Mouse (Mus musculus) MEL (cell line): ENCODE measurements around the gene Rwdd3. TPM values are rescaled to one million over a fixed set of nuclear protein-coding genes. Genes with fewer than 3 reads are reported as not detected.

Experiments
- DNase-seq: peaks from one replicate; pipeline ENCODE4 v3.0.0; 2011; ENCODE audit warnings: low read depth, low spot score
- H3K27ac ChIP-seq: 2 replicates; pipeline ENCODE4 v1.5.1; 2012; ENCODE audit warnings: low read depth, mild to moderate bottlenecking, control low read depth, low read length, moderate library complexity; ENCODE audit not compliant: control insufficient read depth
- H3K27me3 ChIP-seq, 2 experiments: fragments of 150-350 bp in 1 of 2; sonication (generic) in 1 of 2; 2 replicates each; pipeline ENCODE4 v1.6.1; 2012; ENCODE audit warnings: low read length in 2 of 2, mild to moderate bottlenecking in 2 of 2, improper control_type of control experiment in 1 of 2, moderate library complexity in 1 of 2; ENCODE audit not compliant: insufficient read depth in 2 of 2, control insufficient read depth in 1 of 2
- H3K36me3 ChIP-seq, 2 experiments: 2 replicates each; pipeline ENCODE4 v1.6.1; 2012 to 2014; ENCODE audit warnings: low read length in 2 of 2, improper control_type of control experiment in 1 of 2, inconsistent platforms in 1 of 2, mild to moderate bottlenecking in 1 of 2; ENCODE audit not compliant: insufficient read depth in 2 of 2, control insufficient read depth in 1 of 2
- H3K4me1 ChIP-seq, 2 experiments: fragments of 150-350 bp in 1 of 2; sonication (generic) in 1 of 2; 2 replicates each; pipeline ENCODE4 v1.6.1; 2012; ENCODE audit warnings: low read length in 2 of 2, improper control_type of control experiment in 1 of 2, mild to moderate bottlenecking in 1 of 2; ENCODE audit not compliant: insufficient read depth in 2 of 2, control insufficient read depth in 1 of 2
- H3K4me3 ChIP-seq, 2 experiments: fragments of 150-350 bp in 1 of 2; sonication (generic) in 1 of 2; 2 replicates each; pipeline ENCODE4 v1.5.1; 2012; ENCODE audit warnings: low read depth in 2 of 2, low read length in 2 of 2, mild to moderate bottlenecking in 2 of 2, moderate library complexity in 2 of 2, control low read depth in 1 of 2, improper control_type of control experiment in 1 of 2; ENCODE audit not compliant: control insufficient read depth in 1 of 2, insufficient read depth in 1 of 2
- H3K79me2 ChIP-seq: 2 replicates; pipeline ENCODE4 v1.6.1; 2012; ENCODE audit warnings: mild to moderate bottlenecking, low read length, moderate library complexity; ENCODE audit not compliant: control insufficient read depth, poor library complexity, insufficient read depth
- H3K9ac ChIP-seq: 2 replicates; pipeline ENCODE4 v1.6.1; 2012; ENCODE audit warnings: low read depth, mild to moderate bottlenecking, control low read depth, low read length, moderate library complexity; ENCODE audit not compliant: control insufficient read depth, poor library complexity, severe bottlenecking
- H3K9me3 ChIP-seq: fragments of 150-350 bp; sonication (generic); replicated peaks from 2 replicates; pipeline ENCODE4 v1.6.1; 2012; ENCODE audit warnings: mild to moderate bottlenecking, low read length, improper control_type of control experiment, moderate library complexity; ENCODE audit not compliant: insufficient read depth
- BHLHE40 ChIP-seq: IDR thresholded peaks from 2 replicates; pipeline ENCODE4 v1.6.1; 2012; ENCODE audit warnings: low read depth, mild to moderate bottlenecking, inconsistent platforms, low read length, improper control_type of control experiment, borderline replicate concordance
- CHD1 ChIP-seq: IDR thresholded peaks from 2 replicates; pipeline ENCODE4 v1.6.1; 2012; ENCODE audit warnings: low read depth, mild to moderate bottlenecking, inconsistent platforms, low read length, improper control_type of control experiment
- CHD2 ChIP-seq: IDR thresholded peaks from 2 replicates; pipeline ENCODE4 v1.6.1; 2011; ENCODE audit warnings: low read length, improper control_type of control experiment
- CTCF ChIP-seq, 3 experiments: IDR thresholded peaks in 2 of 3; conservative IDR thresholded peaks in 1 of 3; 2 replicates each; pipeline ENCODE4 v1.5.1; 2011 to 2012; ENCODE audit warnings: low read length in 3 of 3, low read depth in 2 of 3, mild to moderate bottlenecking in 2 of 3, improper control_type of control experiment in 1 of 3, inconsistent platforms in 1 of 3, mixed read lengths in 1 of 3, moderate library complexity in 1 of 3; ENCODE audit not compliant: control insufficient read depth in 1 of 3, insufficient read depth in 1 of 3, poor library complexity in 1 of 3, severe bottlenecking in 1 of 3
- E2F4 ChIP-seq: IDR thresholded peaks from 2 replicates; pipeline ENCODE4 v1.6.1; 2011; ENCODE audit warnings: low read depth, low read length, improper control_type of control experiment, borderline replicate concordance
- ELF1 ChIP-seq: IDR thresholded peaks from 2 replicates; pipeline ENCODE4 v1.6.1; 2014; ENCODE audit warnings: low read depth, mild to moderate bottlenecking, inconsistent platforms, low read length, improper control_type of control experiment, moderate library complexity
- EP300 ChIP-seq, 2 experiments: IDR thresholded peaks; 2 replicates each; pipeline ENCODE4 v1.6.1; 2011; ENCODE audit warnings: improper control_type of control experiment in 2 of 2, low read length in 2 of 2, low read depth in 1 of 2, mild to moderate bottlenecking in 1 of 2
- ETS1 ChIP-seq: IDR thresholded peaks from 2 replicates; pipeline ENCODE4 v1.6.1; 2012; ENCODE audit warnings: low read depth, mild to moderate bottlenecking, inconsistent platforms, low read length, improper control_type of control experiment, moderate library complexity
- GABPA ChIP-seq: IDR thresholded peaks from 2 replicates; pipeline ENCODE4 v1.6.1; 2012; ENCODE audit warnings: low read depth, mild to moderate bottlenecking, inconsistent platforms, low read length, improper control_type of control experiment, moderate library complexity
- GATA1 ChIP-seq: IDR thresholded peaks from 2 replicates; pipeline ENCODE4 v1.6.1; 2011; ENCODE audit warnings: low read depth, low read length, improper control_type of control experiment
- HCFC1 ChIP-seq: IDR thresholded peaks from 2 replicates; pipeline ENCODE4 v1.6.1; 2012; ENCODE audit warnings: low read depth, mild to moderate bottlenecking, inconsistent platforms, low read length, improper control_type of control experiment, moderate library complexity
- JUND ChIP-seq: IDR thresholded peaks from 2 replicates; pipeline ENCODE4 v1.6.1; 2011; ENCODE audit warnings: low read depth, mild to moderate bottlenecking, improper control_type of control experiment, low read length
- KAT2A ChIP-seq: conservative IDR thresholded peaks from 2 replicates; pipeline ENCODE4 v1.6.1; 2012; ENCODE audit warnings: low read depth, low read length, improper control_type of control experiment, inconsistent platforms
- MAFK ChIP-seq: IDR thresholded peaks from 2 replicates; pipeline ENCODE4 v1.6.1; 2011; ENCODE audit warnings: low read depth, mild to moderate bottlenecking, low read length, improper control_type of control experiment, borderline replicate concordance
- MAX ChIP-seq: IDR thresholded peaks from 2 replicates; pipeline ENCODE4 v1.6.1; 2011; ENCODE audit warnings: low read length, improper control_type of control experiment
- MAZ ChIP-seq: IDR thresholded peaks from 2 replicates; pipeline ENCODE4 v1.6.1; 2012; ENCODE audit warnings: low read depth, mild to moderate bottlenecking, inconsistent platforms, low read length, improper control_type of control experiment
- MEF2A ChIP-seq: IDR thresholded peaks from 2 replicates; pipeline ENCODE4 v1.6.1; 2014; ENCODE audit warnings: low read depth, mild to moderate bottlenecking, inconsistent platforms, low read length, improper control_type of control experiment; ENCODE audit not compliant: poor library complexity, insufficient replicate concordance, severe bottlenecking; ENCODE audit errors: extremely low read depth
- MYB ChIP-seq: IDR thresholded peaks from 2 replicates; pipeline ENCODE4 v1.6.1; 2011; ENCODE audit warnings: mild to moderate bottlenecking, low read depth, low read length, improper control_type of control experiment
- MYC ChIP-seq: IDR thresholded peaks from 2 replicates; pipeline ENCODE4 v1.6.1; 2011; ENCODE audit warnings: low read depth, mild to moderate bottlenecking, low read length, improper control_type of control experiment, moderate library complexity
- NELFE ChIP-seq: IDR thresholded peaks from 2 replicates; pipeline ENCODE4 v1.6.1; 2011; ENCODE audit warnings: low read depth, low read length, improper control_type of control experiment
- NRF1 ChIP-seq: IDR thresholded peaks from 2 replicates; pipeline ENCODE4 v1.6.1; 2014; ENCODE audit warnings: low read depth, mild to moderate bottlenecking, inconsistent platforms, low read length, improper control_type of control experiment, moderate library complexity; ENCODE audit not compliant: poor library complexity, insufficient read depth, severe bottlenecking
- POLR2A ChIP-seq, 2 experiments: IDR thresholded peaks; 2 replicates each; pipeline ENCODE4 v1.6.1; 2011 to 2012; ENCODE audit warnings: low read length in 2 of 2, mild to moderate bottlenecking in 2 of 2, control low read depth in 1 of 2, improper control_type of control experiment in 1 of 2, low read depth in 1 of 2, moderate library complexity in 1 of 2; ENCODE audit not compliant: control insufficient read depth in 1 of 2, insufficient read depth in 1 of 2, poor library complexity in 1 of 2
- POLR2AphosphoS2 ChIP-seq: IDR thresholded peaks from 2 replicates; pipeline ENCODE4 v1.6.1; 2011; ENCODE audit warnings: low read length, improper control_type of control experiment
- RAD21 ChIP-seq: IDR thresholded peaks from 2 replicates; pipeline ENCODE4 v1.6.1; 2011; ENCODE audit warnings: mild to moderate bottlenecking, low read depth, low read length, improper control_type of control experiment
- RCOR1 ChIP-seq: IDR thresholded peaks from 2 replicates; pipeline ENCODE4 v1.6.1; 2012; ENCODE audit warnings: low read depth, mild to moderate bottlenecking, inconsistent platforms, low read length, improper control_type of control experiment
- SIN3A ChIP-seq: IDR thresholded peaks from 2 replicates; pipeline ENCODE4 v1.6.1; 2012; ENCODE audit warnings: low read length, improper control_type of control experiment, inconsistent platforms
- TAL1 ChIP-seq: IDR thresholded peaks from 2 replicates; pipeline ENCODE4 v1.6.1; 2012; ENCODE audit warnings: mild to moderate bottlenecking, inconsistent platforms, low read length, moderate library complexity, mixed read lengths
- TBP ChIP-seq: IDR thresholded peaks from 2 replicates; pipeline ENCODE4 v1.8.0; 2011; ENCODE audit warnings: low read depth, low read length, improper control_type of control experiment
- TCF12 ChIP-seq: IDR thresholded peaks from 2 replicates; pipeline ENCODE4 v1.6.1; 2014; ENCODE audit warnings: low read depth, mild to moderate bottlenecking, inconsistent platforms, low read length, improper control_type of control experiment, moderate library complexity
- UBTF ChIP-seq: IDR thresholded peaks from 2 replicates; pipeline ENCODE4 v1.6.1; 2012; ENCODE audit warnings: low read depth, mild to moderate bottlenecking, inconsistent platforms, low read length, improper control_type of control experiment, moderate library complexity, borderline replicate concordance; ENCODE audit not compliant: insufficient read depth
- USF1 ChIP-seq: IDR thresholded peaks from 2 replicates; pipeline ENCODE4 v1.6.1; 2014; ENCODE audit warnings: low read depth, mild to moderate bottlenecking, inconsistent platforms, low read length, improper control_type of control experiment, moderate library complexity
- USF2 ChIP-seq, 2 experiments: IDR thresholded peaks; 2 replicates each; pipeline ENCODE4 v1.6.1; 2011 to 2012; ENCODE audit warnings: improper control_type of control experiment in 2 of 2, low read length in 2 of 2, borderline replicate concordance in 1 of 2, inconsistent platforms in 1 of 2, low read depth in 1 of 2, mild to moderate bottlenecking in 1 of 2; ENCODE audit not compliant: insufficient read depth in 1 of 2
- ZC3H11A ChIP-seq: IDR thresholded peaks from 2 replicates; pipeline ENCODE4 v1.6.1; 2012; ENCODE audit warnings: low read depth, mild to moderate bottlenecking, inconsistent platforms, low read length, improper control_type of control experiment
- ZKSCAN1 ChIP-seq: IDR thresholded peaks from 2 replicates; pipeline ENCODE4 v1.6.1; 2012; ENCODE audit warnings: low read depth, mild to moderate bottlenecking, inconsistent platforms, low read length, improper control_type of control experiment, moderate library complexity
- ZMIZ1 ChIP-seq: IDR thresholded peaks from 2 replicates; pipeline ENCODE4 v1.6.1; 2012; ENCODE audit warnings: low read depth, mild to moderate bottlenecking, inconsistent platforms, low read length, improper control_type of control experiment, moderate library complexity
- polyA plus RNA-seq, 2 experiments: library from polyadenylated mRNA; stranded (reverse) in 1 of 2; unstranded in 1 of 2; fragments of >175 nt in 1 of 2; fragments of >200 nt in 1 of 2; gene quantifications; 2 replicates each; pipeline versions ENCODE4 v1.2.1 to v1.2.4; 2012; ENCODE audit warnings: low replicate concordance in 2 of 2, low read depth in 1 of 2; ENCODE audit not compliant: insufficient read length in 2 of 2, insufficient read depth in 1 of 2, missing spikeins in 1 of 2
- total RNA-seq: library from RNA; depleted of rRNA; stranded (reverse); fragments of 300-350 nt; gene quantifications from 2 replicates; pipeline ENCODE4 v1.2.3, GENCODE M21; 2012; rRNA removed

Gene Rwdd3
- total RNA-seq (4.1 and 4.2 TPM in 2 replicates), polyA plus RNA-seq (1 to 10 TPM in 1 of 2 experiments, not detected in 1; 4.8 TPM)

DNA sequence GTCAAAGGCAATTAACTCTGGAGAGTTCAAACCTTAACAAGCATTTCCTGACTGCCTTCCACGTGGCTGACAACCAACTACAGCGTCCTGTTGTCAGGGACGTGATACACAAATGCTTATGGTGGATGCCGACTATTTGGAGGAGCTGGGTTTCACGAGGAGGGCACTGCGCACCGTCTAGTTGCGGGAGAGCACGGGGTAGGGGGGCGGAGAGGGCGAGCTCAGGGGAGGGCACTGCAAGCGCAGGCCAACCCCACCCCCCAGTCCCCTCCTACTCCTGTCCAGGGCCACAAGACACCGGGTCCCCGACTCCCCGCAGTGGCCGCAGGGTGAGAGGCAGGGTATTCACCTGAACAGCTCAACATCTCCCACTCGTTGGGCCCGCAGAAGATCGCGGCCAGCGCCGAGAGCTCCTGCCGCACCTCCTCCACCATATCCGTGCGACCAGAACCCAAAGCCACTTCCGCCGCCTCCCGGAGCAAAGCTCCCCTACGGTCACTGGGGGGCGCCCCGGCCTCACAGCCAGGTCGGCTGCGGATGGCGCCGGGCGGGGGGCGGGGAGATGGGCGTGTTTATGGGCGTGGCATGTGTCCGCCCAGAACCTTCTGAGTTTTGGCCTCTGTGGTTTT lies at the start of gene Rwdd3:
TSS of gene Rwdd3 (minus strand) at position 453 of the 629 bp plus-strand sequence.
- Histone ChIP-seq H3K9me3 (no peaks in the 10 kb centered on the region), H3K27me3 (no peaks in the 10 kb centered on the region), H3K4me3 (peak within 1 kb of the TSS; percentile 76 to 86), H3K4me1 (peaks cover 10 to 15% of the 10 kb centered on the region in 2 experiments; a peak in 3 of 4 replicates), H3K79me2 (peaks cover 2% of the 10 kb centered on the region; the same call in 1 of the 2 replicates), H3K27ac (peak within 1 kb of the TSS; percentile 90), H3K9ac (peak within 1 kb of the TSS; percentile 85), H3K36me3 (peaks cover 0 to 19% of the 10 kb centered on the region in 2 experiments; a peak in 2 of 4 replicates)
- peak; percentile 95 for DNase-seq
- no peak for TF ChIP-seq CHD2
- TF ChIP-seq ZC3H11A: peak; percentile 44; the same call in 1 of the 2 replicates
- TF ChIP-seq EP300 (IDR thresholded peaks at IDR 0.05; ENCODE audit: low read depth in 1 of 2, low read length in 2 of 2): no peak; a peak in 1 of 4 replicates
- no peak for TF ChIP-seq E2F4
- TF ChIP-seq USF2 (IDR thresholded peaks at IDR 0.05; ENCODE audit: borderline replicate concordance in 1 of 2, insufficient read depth in 1 of 2, low read depth in 1 of 2, low read length in 2 of 2): no peak
- no peak for TF ChIP-seq TBP
- no peak for TF ChIP-seq MAFK
- no peak; the same call in 1 of the 2 replicates for TF ChIP-seq KAT2A
- TF ChIP-seq HCFC1: peak; percentile 78
- TF ChIP-seq POLR2AphosphoS2: no peak
- peak; percentile 87 for TF ChIP-seq MAZ
- no peak for TF ChIP-seq ZKSCAN1
- TF ChIP-seq ZMIZ1: no peak
- TF ChIP-seq ETS1: peak; percentile 55
- TF ChIP-seq MAX: peak; percentile 80
- peak; percentile 28; the same call in 1 of the 2 replicates for TF ChIP-seq TAL1
- peak; percentile 47 for TF ChIP-seq NELFE
- peak; percentile 63 to 77; a peak in 2 of 4 replicates for TF ChIP-seq POLR2A (IDR thresholded peaks at IDR 0.05; ENCODE audit: control insufficient read depth in 1 of 2, insufficient read depth in 1 of 2, low read depth in 1 of 2, low read length in 2 of 2, poor library complexity in 1 of 2)
- no peak for TF ChIP-seq MYB
- TF ChIP-seq MYC: peak; percentile 61; the same call in 1 of the 2 replicates
- TF ChIP-seq RAD21: peak; percentile 92
- TF ChIP-seq GABPA: no peak
- TF ChIP-seq CTCF (IDR thresholded peaks at IDR 0.05 in 2 of 3, conservative IDR thresholded peaks at IDR 0.05 in 1 of 3; ENCODE audit: control insufficient read depth in 1 of 3, insufficient read depth in 1 of 3, low read depth in 2 of 3, low read length in 3 of 3, poor library complexity in 1 of 3, severe bottlenecking in 1 of 3): peak in 2 of 3 experiments; percentile 94 to 98; a peak in 5 of 6 replicates
- no peak for TF ChIP-seq BHLHE40
- peak; percentile 54 for TF ChIP-seq TCF12
- TF ChIP-seq RCOR1: no peak
- TF ChIP-seq SIN3A: peak; percentile 89
- peak; percentile 44; the same call in 1 of the 2 replicates for TF ChIP-seq USF1
- peak; percentile 82 for TF ChIP-seq ELF1
- no peak for TF ChIP-seq MEF2A
- TF ChIP-seq CHD1: no peak
- no peak for TF ChIP-seq UBTF
- TF ChIP-seq GATA1: no peak
- peak; percentile 50; the same call in 1 of the 2 replicates for TF ChIP-seq NRF1
- TF ChIP-seq JUND: no peak
